Mouse (Mus musculus): ENCODE measurements around the gene Npm1.

The Npm1 gene

GRCm38 (mm10) chr11:33103291-33103943 lies 59.6 kb downstream of the Npm1 start:
- DNase-seq (ENCODE audit: extremely low read depth, low read depth, low spot score), result no peak

Measured in fat pad, adult 2 months (tissue).